Mouse (Mus musculus): ENCODE measurements around the gene B4galt1. TPM values are rescaled to one million over a fixed set of nuclear protein-coding genes. Genes with fewer than 3 reads are reported as not detected.

The B4galt1 gene
- 8.1 and 8.6 TPM in 2 replicates for polyA plus RNA-seq (2015; fragmentation: Nextera tagmentation; extraction: Ambion mirVana)

- no peaks in the 10 kb centered on the region for H3K9me3 ChIP-seq
- peak within 1 kb of the TSS; percentile 87 for H3K27ac ChIP-seq (replicated peaks)
- peak within 1 kb of the TSS; percentile 74 for H3K4me3 ChIP-seq
- ATAC-seq (ENCODE audit: low FRiP score, low read depth) = peak; percentile 96
- no peaks in the 10 kb centered on the region for H3K36me3 ChIP-seq
- H3K9ac ChIP-seq = peak within 1 kb of the TSS; percentile 72
- H3K4me1 ChIP-seq (replicated peaks) = peaks cover 47% of the 10 kb centered on the region
- peak within 1 kb of the TSS; percentile 69 for H3K4me2 ChIP-seq
- WGBS = under 1% methylated on average over 68 of the region's 83 CpGs
- no peaks in the 10 kb centered on the region for H3K27me3 ChIP-seq
Measured at GRCm38 (mm10) chr4:40853565-40854386, at the start of gene B4galt1. Gene B4galt1, minus strand, starts transcription at chr4:40854005.

- no peaks in the 10 kb centered on the region for H3K27me3 ChIP-seq
- no peak overlapping the region for H3K4me3 ChIP-seq
- H3K27ac ChIP-seq (replicated peaks) = no peak overlapping the region
- H3K36me3 ChIP-seq = no peaks in the 10 kb centered on the region
- no peak overlapping the region for H3K9ac ChIP-seq
- WGBS = 96% methylated on average over 4 of the region's 4 CpGs
- no peak for ATAC-seq (ENCODE audit: low FRiP score, low read depth)
- no peaks in the 10 kb centered on the region for H3K9me3 ChIP-seq
- no peak overlapping the region for H3K4me2 ChIP-seq
- H3K4me1 ChIP-seq (replicated peaks) = no peaks in the 10 kb centered on the region
Measured at GRCm38 (mm10) chr4:40900612-40901011, 46.8 kb upstream of the B4galt1 start.

- 96% methylated on average over 3 of the region's 3 CpGs for WGBS
- Histone ChIP-seq H3K4me1 (replicated peaks) (no peaks in the 10 kb centered on the region), H3K4me3 (no peak overlapping the region), H3K36me3 (no peaks in the 10 kb centered on the region), H3K27me3 (no peaks in the 10 kb centered on the region), H3K27ac (replicated peaks) (no peak overlapping the region), H3K9ac (no peak overlapping the region), H3K9me3 (no peaks in the 10 kb centered on the region), H3K4me2 (no peak overlapping the region)
- no peak for ATAC-seq (ENCODE audit: low FRiP score, low read depth)
Measured at GRCm38 (mm10) chr4:40900071-40900470, 46.3 kb upstream of the B4galt1 start.

- Histone ChIP-seq H3K4me1 (replicated peaks) (no peaks in the 10 kb centered on the region), H3K9me3 (no peaks in the 10 kb centered on the region), H3K27ac (replicated peaks) (no peak overlapping the region), H3K4me3 (no peak overlapping the region), H3K36me3 (no peaks in the 10 kb centered on the region), H3K4me2 (no peak overlapping the region), H3K27me3 (no peaks in the 10 kb centered on the region), H3K9ac (no peak overlapping the region)
- WGBS = 82% methylated on average over 2 of the region's 2 CpGs
- no peak for ATAC-seq (ENCODE audit: low FRiP score, low read depth)
Measured at GRCm38 (mm10) chr4:40899264-40899663, 45.5 kb upstream of the B4galt1 start.

GRCm38 (mm10) chr4:40898476-40899044, 44.8 kb upstream of the B4galt1 start:
- WGBS = 88% methylated on average over 6 of the region's 6 CpGs
- H3K4me2 ChIP-seq = no peak overlapping the region
- no peaks in the 10 kb centered on the region for H3K9me3 ChIP-seq
- H3K36me3 ChIP-seq = no peaks in the 10 kb centered on the region
- no peak overlapping the region for H3K4me3 ChIP-seq
- H3K27ac ChIP-seq (replicated peaks) = no peak overlapping the region
- H3K27me3 ChIP-seq = no peaks in the 10 kb centered on the region
- no peaks in the 10 kb centered on the region for H3K4me1 ChIP-seq (replicated peaks)
- no peak for ATAC-seq (ENCODE audit: low FRiP score, low read depth)
- no peak overlapping the region for H3K9ac ChIP-seq

- Histone ChIP-seq H3K27ac (replicated peaks) (no peak overlapping the region), H3K4me2 (no peak overlapping the region), H3K36me3 (no peaks in the 10 kb centered on the region), H3K9me3 (no peaks in the 10 kb centered on the region), H3K9ac (no peak overlapping the region), H3K4me3 (no peak overlapping the region), H3K27me3 (no peaks in the 10 kb centered on the region), H3K4me1 (replicated peaks) (no peaks in the 10 kb centered on the region)
- WGBS = 97% methylated on average over 2 of the region's 2 CpGs
- ATAC-seq (ENCODE audit: low FRiP score, low read depth) = no peak
Measured at GRCm38 (mm10) chr4:40895646-40896045, 41.8 kb upstream of the B4galt1 start.

- Histone ChIP-seq H3K9ac (no peak overlapping the region), H3K27ac (replicated peaks) (no peak overlapping the region), H3K4me2 (no peak overlapping the region), H3K36me3 (no peaks in the 10 kb centered on the region), H3K4me3 (no peak overlapping the region), H3K4me1 (replicated peaks) (no peaks in the 10 kb centered on the region), H3K27me3 (no peaks in the 10 kb centered on the region), H3K9me3 (no peaks in the 10 kb centered on the region)
- 95% methylated on average over 3 of the region's 3 CpGs for WGBS
- no peak for ATAC-seq (ENCODE audit: low FRiP score, low read depth)
Measured at GRCm38 (mm10) chr4:40895118-40895517, 41.3 kb upstream of the B4galt1 start.

GRCm38 (mm10) chr4:40891206-40891605, 37.4 kb upstream of the B4galt1 start:
- Histone ChIP-seq H3K36me3 (no peaks in the 10 kb centered on the region), H3K9me3 (no peaks in the 10 kb centered on the region), H3K4me1 (replicated peaks) (no peaks in the 10 kb centered on the region), H3K9ac (no peak overlapping the region), H3K27ac (replicated peaks) (no peak overlapping the region), H3K27me3 (no peaks in the 10 kb centered on the region), H3K4me2 (no peak overlapping the region), H3K4me3 (no peak overlapping the region)
- WGBS = 77% methylated on average over 5 of the region's 5 CpGs
- ATAC-seq (ENCODE audit: low FRiP score, low read depth) = no peak

- no peak overlapping the region for H3K4me2 ChIP-seq
- ATAC-seq (ENCODE audit: low FRiP score, low read depth) = no peak
- no peaks in the 10 kb centered on the region for H3K36me3 ChIP-seq
- no peaks in the 10 kb centered on the region for H3K4me1 ChIP-seq (replicated peaks)
- H3K9me3 ChIP-seq = no peaks in the 10 kb centered on the region
- no peak overlapping the region for H3K4me3 ChIP-seq
- no peaks in the 10 kb centered on the region for H3K27me3 ChIP-seq
- 92% methylated on average over 4 of the region's 4 CpGs for WGBS
- no peak overlapping the region for H3K9ac ChIP-seq
- no peak overlapping the region for H3K27ac ChIP-seq (replicated peaks)
Measured at GRCm38 (mm10) chr4:40889983-40890382, 36.2 kb upstream of the B4galt1 start.

- Histone ChIP-seq H3K9ac (no peak overlapping the region), H3K4me1 (replicated peaks) (no peaks in the 10 kb centered on the region), H3K4me2 (no peak overlapping the region), H3K4me3 (no peak overlapping the region), H3K36me3 (no peaks in the 10 kb centered on the region), H3K9me3 (no peaks in the 10 kb centered on the region), H3K27ac (replicated peaks) (no peak overlapping the region), H3K27me3 (no peaks in the 10 kb centered on the region)
- WGBS = 80% methylated on average over 3 of the region's 3 CpGs
- ATAC-seq (ENCODE audit: low FRiP score, low read depth) = no peak
Measured at GRCm38 (mm10) chr4:40889252-40889651, 35.4 kb upstream of the B4galt1 start.

- no peak overlapping the region for H3K4me3 ChIP-seq
- no peaks in the 10 kb centered on the region for H3K27me3 ChIP-seq
- WGBS = 89% methylated on average over 11 of the region's 11 CpGs
- H3K36me3 ChIP-seq = no peaks in the 10 kb centered on the region
- no peaks in the 10 kb centered on the region for H3K4me1 ChIP-seq (replicated peaks)
- H3K27ac ChIP-seq (replicated peaks) = no peak overlapping the region
- H3K4me2 ChIP-seq = no peak overlapping the region
- no peak for ATAC-seq (ENCODE audit: low FRiP score, low read depth)
- no peaks in the 10 kb centered on the region for H3K9me3 ChIP-seq
- H3K9ac ChIP-seq = no peak overlapping the region
Measured at GRCm38 (mm10) chr4:40888839-40889238, 35.0 kb upstream of the B4galt1 start.

- Histone ChIP-seq H3K4me3 (no peak overlapping the region), H3K27ac (replicated peaks) (no peak overlapping the region), H3K9ac (no peak overlapping the region), H3K4me1 (replicated peaks) (no peaks in the 10 kb centered on the region), H3K27me3 (no peaks in the 10 kb centered on the region), H3K9me3 (no peaks in the 10 kb centered on the region), H3K36me3 (no peaks in the 10 kb centered on the region), H3K4me2 (no peak overlapping the region)
- 75% methylated on average over 4 of the region's 4 CpGs for whole genome bisulfite sequencing
- no peak for ATAC-seq (ENCODE audit: low FRiP score, low read depth)
Measured at GRCm38 (mm10) chr4:40885883-40886282, 32.1 kb upstream of the B4galt1 start.

Data from hindbrain, embryonic 15.5 days (tissue).